Mouse (Mus musculus) small intestine, adult 2 months (tissue): ENCODE measurements around the gene Pdzd9.

Source experiments
- CTCF ChIP-seq: fragments of 200-500 bp; IDR thresholded peaks from 2 replicates; pipeline ENCODE4 v1.5.1; 2012; ENCODE audit warnings: low read depth, mild to moderate bottlenecking, control low read depth, inconsistent platforms, low read length, moderate library complexity, mixed read lengths; ENCODE audit not compliant: insufficient replicate concordance, insufficient read length; ENCODE audit errors: extremely low read depth
- POLR2A ChIP-seq: fragments of 200-500 bp; IDR thresholded peaks from 2 replicates; pipeline ENCODE4 v1.6.1; 2012; ENCODE audit warnings: low read depth, mild to moderate bottlenecking, control low read depth, inconsistent platforms, low read length, moderate library complexity

DNA sequence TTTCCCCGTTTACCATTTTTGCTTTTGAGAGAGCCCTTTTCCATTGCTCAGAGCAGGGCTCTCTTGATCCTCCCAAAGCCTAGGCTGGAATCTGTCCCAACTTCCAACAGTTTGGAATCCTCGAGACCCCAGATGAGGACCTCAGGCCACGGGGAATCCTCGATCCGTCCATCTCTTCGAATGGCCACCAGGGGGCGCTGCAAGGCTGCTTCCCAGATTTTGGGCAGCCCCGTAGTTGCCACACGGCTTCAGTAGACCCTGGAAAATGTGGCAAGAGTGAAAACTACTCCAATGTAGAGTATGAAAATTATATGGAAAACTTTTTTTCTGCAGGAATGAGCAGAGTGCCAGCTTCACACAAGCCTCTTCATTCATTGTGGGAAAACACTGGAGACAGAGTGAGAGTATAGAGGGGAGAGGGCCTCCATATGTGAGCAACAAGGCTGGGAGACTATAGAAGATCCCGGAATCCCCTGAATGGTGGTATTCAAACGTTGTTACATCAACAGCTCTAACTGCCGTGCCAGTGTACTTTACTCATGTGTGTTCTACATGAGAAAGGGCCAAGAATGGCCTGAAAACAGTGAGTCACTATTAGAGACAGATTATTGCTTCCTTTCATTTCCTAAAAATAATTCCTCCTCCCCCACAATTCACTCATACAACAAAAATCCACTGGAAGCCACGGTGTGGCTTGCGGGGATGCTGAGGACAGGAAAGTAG is at the start of gene Pdzd9:
- peak; percentile 98 for TF ChIP-seq CTCF
- TF ChIP-seq POLR2A, result no peak
